Mouse (Mus musculus): Measurements from ENCODE around the gene Upk2.

The Upk2 gene

DNA sequence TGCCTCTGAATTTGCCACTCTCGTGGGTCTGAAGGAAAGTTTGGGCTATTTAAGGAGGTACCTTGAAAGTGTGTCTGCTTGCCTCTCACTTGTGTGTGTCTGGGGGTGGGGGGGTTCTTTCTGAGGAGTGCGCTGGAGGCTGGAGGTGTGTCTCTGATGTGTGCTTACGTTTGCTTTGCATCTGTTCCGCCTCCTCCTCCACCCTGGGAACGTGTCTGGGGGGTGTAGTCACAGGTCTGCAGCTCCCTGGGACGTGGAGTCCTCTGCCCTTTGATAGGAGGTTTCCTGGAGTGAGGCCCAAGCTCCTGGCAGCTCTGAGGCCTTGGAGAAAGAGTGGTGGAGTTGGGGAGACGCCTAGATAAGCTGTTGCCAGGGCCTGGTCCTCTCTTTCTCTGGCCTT is 32.7 kb upstream of the Upk2 start:
- DNase-seq: peak; percentile 95

GRCm38 (mm10) chr9:44486741-44487421 is 32.1 kb upstream of the Upk2 start:
- peak; percentile 88 for DNase-seq

DNA sequence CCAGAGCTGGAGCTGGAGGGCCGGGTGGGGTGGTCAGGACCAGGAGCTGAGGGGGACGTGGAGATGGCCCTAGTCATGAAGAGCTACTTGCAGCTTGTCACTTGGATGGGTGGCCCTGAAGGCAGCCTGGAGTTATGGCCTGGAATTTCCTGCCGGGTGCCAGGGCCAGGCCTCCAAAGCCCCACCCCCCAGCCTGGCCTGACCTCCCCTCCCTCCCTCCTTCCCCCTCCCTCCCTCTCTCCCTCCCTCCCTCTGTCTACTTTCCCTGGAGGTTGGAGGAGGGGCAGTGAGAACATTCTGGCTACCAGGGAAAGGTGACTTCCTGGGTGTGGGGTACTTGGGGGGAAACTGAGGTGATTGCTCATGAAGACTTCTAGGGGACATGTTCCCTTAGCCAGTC is 31.6 kb upstream of the Upk2 start:
- DNase-seq: peak; percentile 83

DNA sequence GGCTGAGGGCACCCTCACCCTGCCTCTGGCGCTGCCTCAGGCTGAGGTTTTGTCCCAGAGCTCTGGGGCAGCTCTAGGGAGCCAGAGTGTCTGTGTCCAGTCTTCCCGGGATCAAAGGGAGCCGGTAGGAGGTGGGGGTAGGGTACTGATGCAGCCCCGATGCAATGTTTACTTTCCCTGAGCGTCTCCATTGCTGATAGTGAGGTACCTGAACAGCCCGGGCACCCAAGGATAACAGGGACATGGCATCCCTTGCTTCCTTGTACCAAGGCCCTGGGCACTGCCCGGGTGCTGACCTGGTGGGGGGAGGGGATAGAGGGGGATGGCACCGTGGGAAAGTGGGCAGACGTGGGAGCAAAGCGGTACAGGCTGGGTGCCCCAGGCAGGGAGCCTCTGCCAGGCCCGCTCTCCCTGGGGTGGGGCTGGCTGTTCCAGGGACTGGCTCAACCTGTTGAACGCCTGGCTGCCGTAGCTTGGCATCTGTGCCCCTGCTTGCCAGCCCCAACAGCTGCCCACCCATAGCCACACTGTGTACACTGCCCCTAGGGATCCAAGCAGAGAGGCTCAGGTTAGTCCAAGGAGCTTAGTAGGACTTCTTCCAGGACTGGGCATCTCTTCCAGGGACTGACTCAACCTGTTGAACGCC is 30.9 kb upstream of the Upk2 start:
- DNase-seq: peak; percentile 68

GRCm38 (mm10) chr9:44485105-44485515 is 30.3 kb upstream of the Upk2 start:
- DNase-seq: no peak

DNA sequence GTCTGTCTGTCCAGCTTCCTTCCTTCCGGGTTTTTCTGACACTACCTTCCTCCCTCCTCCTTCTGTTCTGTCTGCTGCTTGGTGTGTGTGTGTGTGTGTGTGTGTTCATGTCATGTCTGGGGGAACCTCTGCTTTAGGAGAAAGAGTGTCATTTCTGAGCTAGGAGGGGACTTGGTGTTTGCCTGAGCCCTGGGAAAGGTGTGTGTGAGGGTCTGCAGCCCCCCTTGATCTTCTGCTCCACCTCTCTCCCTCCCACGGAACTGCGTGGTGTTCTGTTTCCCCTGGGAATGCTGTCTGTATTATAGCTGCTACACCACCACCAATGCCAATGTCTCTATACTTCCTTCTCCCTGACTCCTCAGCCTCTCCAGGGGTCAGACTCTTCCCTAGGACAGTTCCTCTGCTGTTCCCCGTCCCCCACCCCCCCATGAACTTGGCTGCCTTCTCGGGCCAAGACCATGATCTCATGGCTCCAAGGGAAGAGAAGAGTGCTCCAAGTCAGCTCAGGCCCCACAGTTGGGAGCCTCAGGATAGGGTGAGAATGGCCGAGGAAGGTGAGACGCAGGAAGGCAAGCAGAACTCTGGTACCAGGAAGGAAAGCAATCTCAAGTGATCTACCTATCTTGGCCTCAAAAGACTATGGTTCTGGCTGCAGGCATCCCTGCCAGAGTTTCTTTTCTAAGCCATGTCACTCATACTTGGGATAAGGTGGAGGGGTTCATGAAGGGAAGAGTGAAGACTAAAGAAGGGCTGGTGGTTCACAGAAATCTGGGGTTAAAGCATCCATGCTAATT is 29.7 kb upstream of the Upk2 start:
- DNase-seq: no peak

GRCm38 (mm10) chr9:44483510-44484044 is 28.8 kb upstream of the Upk2 start:
- DNase-seq: peak; percentile 86

GRCm38 (mm10) chr9:44483041-44483509 is 28.3 kb upstream of the Upk2 start:
- DNase-seq: no peak

DNA sequence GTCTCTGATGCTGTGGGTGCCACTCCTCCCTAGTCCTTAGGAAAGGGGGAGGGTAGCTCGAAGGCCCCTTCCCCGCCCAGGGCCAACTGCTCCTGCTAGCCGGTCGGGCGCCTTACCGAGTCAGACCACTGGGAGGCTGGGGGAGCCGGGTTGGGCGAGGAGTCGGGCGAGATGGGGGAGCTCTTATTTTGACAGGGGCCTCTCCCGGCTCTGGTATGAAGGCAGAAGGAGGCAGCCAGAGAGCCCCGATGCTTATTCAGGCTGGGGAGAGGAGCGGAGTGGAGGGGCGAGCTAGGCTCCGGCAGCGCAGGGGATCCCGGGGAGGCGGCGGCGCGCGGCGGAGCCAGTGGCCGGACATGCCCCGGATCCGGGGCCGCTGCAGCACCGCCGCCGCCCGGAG is 27.8 kb upstream of the Upk2 start, which contains the start of gene Bcl9l:
TSS of gene Bcl9l (plus strand) at position 274 of the 400 bp plus-strand sequence.
- DNase-seq: peak; percentile 96

DNA sequence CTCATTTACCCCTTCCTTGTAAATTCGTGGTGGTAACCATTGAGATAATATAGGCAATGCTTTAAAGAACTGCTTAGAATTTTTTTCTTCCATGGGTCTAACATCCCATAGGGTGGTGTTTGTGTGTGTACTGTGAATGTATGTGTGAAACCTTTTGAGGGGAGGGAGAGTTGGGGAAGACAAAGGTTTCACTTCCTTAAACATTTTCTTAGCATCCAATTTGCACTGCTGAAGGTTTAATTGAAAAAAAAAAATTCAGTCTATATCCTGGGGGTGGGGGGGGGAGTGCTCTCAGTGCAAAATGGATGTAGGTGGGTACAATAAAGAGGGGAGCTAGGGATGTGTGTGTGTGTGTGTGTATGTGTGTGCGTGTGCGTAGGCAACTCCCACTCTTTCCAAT is 27.3 kb upstream of the Upk2 start:
- no peak for DNase-seq

DNA sequence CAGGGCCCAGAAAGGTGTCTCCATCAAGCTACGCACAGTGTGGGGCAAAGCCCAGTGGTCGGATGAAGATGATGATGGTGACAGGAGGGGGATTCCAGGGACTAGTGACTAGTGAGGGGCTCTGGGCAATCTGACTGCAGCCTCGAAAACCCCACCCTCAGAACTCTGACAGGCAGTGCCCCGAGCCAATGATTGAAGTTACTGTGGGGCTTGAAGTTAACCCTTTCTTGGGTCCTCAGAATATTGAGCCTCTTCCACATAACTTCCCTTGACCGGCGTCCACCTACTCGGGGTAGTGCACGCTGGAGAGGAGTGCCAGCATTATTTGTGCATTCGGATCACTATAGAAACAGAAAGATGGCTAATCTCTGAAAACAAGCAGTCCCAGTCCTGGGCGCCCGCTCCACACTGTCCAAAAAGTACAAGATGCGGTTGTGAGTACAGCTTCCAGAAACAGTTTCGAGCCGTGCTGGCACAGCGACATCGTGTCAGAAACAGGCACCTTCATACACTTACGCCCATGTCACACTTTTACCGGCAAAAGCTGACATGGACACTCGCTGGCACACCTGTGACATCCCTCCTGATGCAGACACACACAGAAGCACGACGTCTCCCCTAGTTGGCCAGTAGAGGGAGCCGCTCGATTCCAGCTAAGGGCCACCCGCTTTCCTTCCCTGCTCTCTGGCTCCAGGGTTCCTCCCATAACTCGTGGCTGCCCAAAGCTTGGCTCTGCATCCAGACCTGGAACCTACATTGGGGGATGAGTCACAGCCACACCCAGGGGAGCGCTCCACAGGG is 25.1 kb upstream of the Upk2 start:
- DNase-seq: peak; percentile 93

DNA sequence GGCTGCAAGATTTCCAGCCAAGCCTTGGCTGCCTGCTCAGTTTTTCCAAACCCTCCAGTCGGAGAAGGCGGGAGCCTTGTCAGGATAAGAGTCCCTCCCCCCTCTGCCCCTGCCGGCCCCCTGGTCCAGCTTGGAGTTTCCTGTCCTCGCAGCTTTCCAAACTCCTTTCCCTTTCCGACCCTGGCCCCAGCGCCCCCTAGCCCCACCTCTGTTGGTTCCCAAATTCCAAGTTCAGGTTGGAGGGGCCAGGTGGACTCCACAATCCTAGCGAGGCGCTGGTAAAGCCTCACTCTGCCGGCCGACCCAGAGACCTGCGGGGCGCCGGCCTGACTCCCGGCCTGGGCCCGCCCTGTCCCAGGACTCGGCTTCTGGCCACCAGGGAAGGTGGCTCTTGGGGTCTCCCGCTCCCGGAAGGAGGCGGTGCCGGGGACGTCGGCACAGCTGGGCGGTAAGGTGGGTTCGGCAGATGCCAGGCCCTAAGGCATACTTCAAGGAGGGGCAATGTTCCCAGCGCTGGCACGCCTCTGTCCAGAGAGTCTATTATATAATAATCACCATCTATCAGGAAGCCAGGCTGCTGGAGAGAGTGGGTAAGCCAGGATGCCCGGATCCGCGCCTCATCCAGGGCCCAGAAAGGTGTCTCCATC is 24.3 kb upstream of the Upk2 start:
- DNase-seq: peak; percentile 88

GRCm38 (mm10) chr9:44478229-44478921 is 23.6 kb upstream of the Upk2 start:
- DNase-seq: peak; percentile 85

DNA sequence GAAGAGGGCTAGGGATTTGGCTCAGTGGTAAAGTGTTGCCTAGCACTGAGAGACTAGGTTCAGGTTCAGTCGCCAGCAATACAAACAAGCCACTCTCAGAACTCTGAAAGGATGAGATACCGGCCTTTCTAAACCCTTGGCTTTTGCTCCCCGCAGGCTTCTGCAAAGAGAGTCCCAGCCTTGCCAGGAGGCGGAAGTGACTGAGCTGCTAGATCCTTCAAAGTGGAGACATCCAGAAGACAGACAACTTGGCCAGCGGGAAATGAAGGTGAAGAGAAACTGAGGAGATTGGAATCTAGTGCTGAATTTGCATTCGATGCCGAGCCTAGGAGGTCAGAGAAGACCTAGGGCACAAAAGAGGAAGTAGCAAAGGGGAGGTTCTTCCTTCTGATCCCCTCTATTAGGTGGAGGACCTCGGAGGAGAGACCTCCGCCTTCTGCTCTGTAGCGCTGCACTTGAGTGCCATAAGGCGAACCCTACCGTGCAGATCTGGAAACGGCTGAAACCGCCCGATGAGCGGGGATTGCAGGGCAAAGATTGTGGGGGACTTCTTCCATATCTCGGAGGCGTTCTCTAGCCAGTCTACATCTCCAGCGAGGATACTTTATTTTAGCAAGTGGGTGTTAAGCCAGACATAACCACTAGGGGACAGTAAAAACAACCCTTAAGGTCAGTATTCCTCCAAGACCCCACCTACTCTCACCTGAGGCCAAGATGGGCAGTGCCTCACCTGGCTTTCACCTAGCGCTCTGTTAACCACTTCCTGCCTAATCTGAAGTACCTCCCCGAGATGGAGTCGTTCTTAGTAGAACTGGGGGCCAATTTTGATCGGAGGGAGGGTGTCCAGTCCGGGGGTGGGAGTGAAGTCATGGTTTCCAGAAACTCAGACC is 22.8 kb upstream of the Upk2 start:
- peak; percentile 95 for DNase-seq

DNA sequence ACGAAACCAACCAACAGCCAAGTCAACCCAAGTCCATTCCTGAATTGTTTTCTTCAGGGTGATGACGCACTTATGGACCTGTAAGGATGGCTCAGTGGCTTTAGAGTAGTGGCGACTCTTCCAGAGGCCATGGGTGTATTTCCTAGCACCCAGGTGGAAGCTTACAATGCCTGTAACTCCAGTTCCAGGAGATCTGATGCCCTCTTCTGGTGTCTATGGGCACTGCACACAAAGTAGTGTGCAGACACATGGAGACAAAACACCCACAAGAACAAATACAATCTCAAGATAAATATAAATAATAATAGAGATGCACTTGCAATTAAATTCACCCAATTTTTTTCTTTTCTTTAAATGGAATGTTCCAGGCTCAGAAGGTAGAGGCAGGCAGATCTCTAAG is 21.2 kb upstream of the Upk2 start:
- no peak for DNase-seq

DNA sequence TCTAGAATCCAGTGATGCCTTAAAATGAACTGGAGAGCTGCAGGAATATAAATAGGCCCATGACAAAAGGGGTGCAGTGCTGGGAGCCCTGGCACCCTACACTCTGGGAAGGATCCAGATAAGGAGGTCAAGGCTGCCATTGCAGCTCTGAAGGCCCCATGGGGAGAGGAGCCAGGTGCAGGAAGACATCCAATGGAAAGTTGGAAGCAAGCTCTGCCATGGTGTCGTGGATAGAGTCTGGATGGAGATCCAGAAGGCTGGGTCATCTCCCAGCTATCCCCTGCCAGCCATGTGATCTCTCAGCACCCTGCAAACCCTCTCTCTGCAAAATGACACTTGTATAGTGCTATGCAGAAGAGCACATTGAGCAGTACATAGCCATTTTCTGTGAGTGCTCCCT is 19.6 kb upstream of the Upk2 start:
- no peak for DNase-seq

- no peak for DNase-seq
These were observed 18.4 kb upstream of the Upk2 start for GRCm38 (mm10) chr9:44473184-44473583.

GRCm38 (mm10) chr9:44468800-44469199 is 14.0 kb upstream of the Upk2 start:
- no peak for DNase-seq

DNA sequence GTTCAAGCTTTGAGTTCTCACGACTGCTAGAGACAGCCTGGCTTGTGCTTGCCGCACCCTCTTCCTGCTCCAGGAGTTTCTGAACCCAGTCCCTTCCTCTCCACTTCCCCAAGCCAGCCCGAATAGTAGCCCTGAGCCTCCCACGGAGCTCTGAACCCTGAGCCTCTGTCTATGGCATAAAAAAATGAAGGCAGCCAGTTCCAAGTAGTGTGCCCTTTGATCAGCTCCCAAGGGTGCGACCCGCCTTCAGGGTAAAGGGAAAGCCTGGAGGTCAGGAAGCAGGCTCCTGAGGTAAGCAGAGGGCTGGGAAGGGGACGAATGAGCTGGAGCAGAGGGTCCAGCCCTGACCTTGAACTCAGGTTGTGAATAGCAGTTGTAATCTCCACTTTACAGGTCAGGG is 13.4 kb upstream of the Upk2 start:
- DNase-seq: no peak

DNA sequence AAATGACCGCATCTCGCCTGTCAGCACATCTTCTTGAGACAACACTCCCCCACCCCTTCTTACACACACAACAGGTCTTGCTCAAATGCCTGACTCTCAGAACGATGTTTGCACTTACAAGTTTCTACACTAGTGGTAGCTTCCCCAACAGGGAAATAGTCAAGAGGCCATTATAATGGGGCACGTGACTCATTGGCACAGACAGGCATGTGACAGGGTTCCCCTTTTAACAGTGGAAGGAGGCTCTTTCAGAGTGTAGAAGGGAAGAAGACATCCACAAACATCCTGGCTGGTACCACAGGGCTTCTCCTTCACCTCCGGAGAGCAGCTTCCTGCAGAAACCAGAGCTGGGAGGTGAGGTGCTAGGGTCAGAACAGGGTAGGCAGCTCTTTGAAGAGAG is 7.2 kb upstream of the Upk2 start:
- peak; percentile 80 for DNase-seq
